Comparison of ENCODE assay signal across 18 mouse cellular contexts in genomic region chr6:97767836-97768235, GRCm38 (mm10).
"Had no signal": no experiment of that assay in that cellular context is flagged by ENCODE, and none has a peak within 500 bp of the region (broad histone marks: within the 10 kb centered on the region; RNA-seq: fewer than 3 reads in every experiment).

No protein-coding gene starts in this region.

- H3K27me3 ChIP-seq: neural tube, embryonic 13.5 days; neural tube, embryonic 15.5 days had no signal

- H3K4me1 ChIP-seq: midbrain, embryonic 10.5 days; midbrain, embryonic 12.5 days; neural tube, embryonic 13.5 days; neural tube, embryonic 15.5 days had no signal

- H3K36me3 ChIP-seq: midbrain, embryonic 10.5 days; midbrain, embryonic 12.5 days; neural tube, embryonic 13.5 days; neural tube, embryonic 15.5 days had no signal

- H3K9me3 ChIP-seq: midbrain, embryonic 10.5 days; midbrain, embryonic 12.5 days; neural tube, embryonic 13.5 days; neural tube, embryonic 15.5 days had no signal

- H3K4me3 ChIP-seq: midbrain, embryonic 10.5 days; midbrain, embryonic 12.5 days; myocyte; neural tube, embryonic 13.5 days; neural tube, embryonic 15.5 days had no signal

- ATAC-seq: midbrain, embryonic 16.5 days had no signal

- H3K9ac ChIP-seq: lung, embryonic 14.5 days; midbrain, embryonic 12.5 days; neural tube, embryonic 13.5 days; neural tube, embryonic 15.5 days had no signal

- DNase-seq: lung, embryonic 14.5 days; lung, postnatal 10 days; lung, postnatal 4 days; midbrain, embryonic 14.5 days; retina, postnatal 1 day; right cerebral cortex, adult 18-20 months; right cerebral cortex, postnatal 25 days; right cerebral cortex, postnatal 4 days; spleen, adult 18-20 months; thymus, adult 18-20 months; thymus, postnatal 14 days; thymus, postnatal 36 days had no signal

- H3K27ac ChIP-seq: midbrain, embryonic 10.5 days; midbrain, embryonic 12.5 days; neural tube, embryonic 13.5 days; neural tube, embryonic 15.5 days had no signal

- H3K4me2 ChIP-seq: lung, embryonic 14.5 days; midbrain, embryonic 12.5 days; neural tube, embryonic 13.5 days; neural tube, embryonic 15.5 days had no signal
